Mouse (Mus musculus): Measurements from ENCODE around the gene Ripply3. TPM values are rescaled to one million over a fixed set of nuclear protein-coding genes. Genes with fewer than 3 reads are reported as not detected.
"Not testable (repeated sequence)": the region's sequence is repeated elsewhere in the genome, so short reads cannot be mapped to it uniquely, and the experiment has no call there.

Gene Ripply3
- polyA plus RNA-seq, 1 experiment from 2014 or later: 1.8 TPM

- Histone ChIP-seq H3K27me3 (0 out of 2 replicates have a peak, but pooled peaks cover 4% of the 10 kb centered on the region), H3K4me1 (replicated peaks) (peaks cover 9% of the 10 kb centered on the region), H3K4me2 (no peak overlapping the region), H3K27ac (no peak overlapping the region), H3K4me3 (no peak overlapping the region), H3K9ac (no peak overlapping the region), H3K36me3 (no peaks in the 10 kb centered on the region), H3K9me3 (no peaks in the 10 kb centered on the region)
- ATAC-seq (ENCODE audit: low FRiP score): no peak
- 82% methylated on average over 5 of the region's 5 CpGs for WGBS
Measured at GRCm38 (mm10) chr16:94317752-94318151, 10.5 kb upstream of the Ripply3 start.

- Histone ChIP-seq H3K27ac (no peak overlapping the region), H3K4me1 (replicated peaks) (no peaks in the 10 kb centered on the region), H3K36me3 (no peaks in the 10 kb centered on the region), H3K27me3 (peaks cover 7% of the 10 kb centered on the region; the same call in 1 of the 2 replicates), H3K4me2 (no peak overlapping the region), H3K9ac (no peak overlapping the region), H3K9me3 (no peaks in the 10 kb centered on the region), H3K4me3 (no peak overlapping the region)
- no peak for ATAC-seq (ENCODE audit: low FRiP score)
- 86% methylated on average over 5 of the region's 5 CpGs for WGBS
Measured at GRCm38 (mm10) chr16:94320223-94320622, 8.0 kb upstream of the Ripply3 start.

GRCm38 (mm10) chr16:94323681-94324080 lies 4.5 kb upstream of the Ripply3 start:
- WGBS: 71% methylated on average over 5 of the region's 5 CpGs

GRCm38 (mm10) chr16:94326008-94326407 lies 2.2 kb upstream of the Ripply3 start:
- Histone ChIP-seq H3K4me3 (no peak overlapping the region), H3K36me3 (no peaks in the 10 kb centered on the region), H3K9ac (no peak overlapping the region), H3K9me3 (no peaks in the 10 kb centered on the region), H3K4me2 (no peak overlapping the region), H3K4me1 (replicated peaks) (peaks cover 30% of the 10 kb centered on the region), H3K27ac (no peak overlapping the region), H3K27me3 (peaks cover 48% of the 10 kb centered on the region)
- WGBS: 89% methylated on average over 3 of the region's 3 CpGs
- no peak for ATAC-seq (ENCODE audit: low FRiP score)

More at GRCm38 (mm10) chr16:94323681-94324080, 4.5 kb upstream of the Ripply3 start:
- no peak for ATAC-seq (ENCODE audit: low FRiP score)
- H3K36me3 ChIP-seq: no peaks in the 10 kb centered on the region
- peaks cover 40% of the 10 kb centered on the region for H3K27me3 ChIP-seq
- no peak overlapping the region for H3K4me2 ChIP-seq
- H3K4me1 ChIP-seq (replicated peaks): peaks cover 11% of the 10 kb centered on the region
- no peak overlapping the region for H3K4me3 ChIP-seq
- H3K9me3 ChIP-seq: no peaks in the 10 kb centered on the region
- no peak overlapping the region for H3K27ac ChIP-seq
- H3K9ac ChIP-seq: no peak overlapping the region

GRCm38 (mm10) chr16:94328881-94329867 lies 954 bp downstream of the Ripply3 start:
- WGBS: 8% methylated on average over 25 of the region's 25 CpGs
- peak; percentile 28; the same call in 1 of the 2 replicates for ATAC-seq (ENCODE audit: low FRiP score)
- Histone ChIP-seq H3K4me1 (replicated peaks) (peaks cover 30% of the 10 kb centered on the region), H3K27ac (no peak overlapping the region), H3K27me3 (peaks cover 48% of the 10 kb centered on the region), H3K4me3 (peak overlapping the region; percentile 42), H3K9ac (peak overlapping the region; percentile 51; the same call in 1 of the 2 replicates), H3K4me2 (peak overlapping the region; percentile 56), H3K36me3 (no peaks in the 10 kb centered on the region), H3K9me3 (no peaks in the 10 kb centered on the region)

- WGBS: 55% methylated on average over 5 of the region's 5 CpGs
- peaks cover 30% of the 10 kb centered on the region for H3K4me1 ChIP-seq (replicated peaks)
- H3K27ac ChIP-seq: no peak overlapping the region; the same call in 1 of the 2 replicates
- H3K9ac ChIP-seq: no peak overlapping the region
- no peak overlapping the region for H3K4me3 ChIP-seq
- no peaks in the 10 kb centered on the region for H3K9me3 ChIP-seq
- ATAC-seq (ENCODE audit: low FRiP score): no peak
- H3K36me3 ChIP-seq: no peaks in the 10 kb centered on the region
- peaks cover 45% of the 10 kb centered on the region for H3K27me3 ChIP-seq
- H3K4me2 ChIP-seq: no peak overlapping the region
Measured at GRCm38 (mm10) chr16:94330429-94330828, 2.2 kb downstream of the Ripply3 start.

- Histone ChIP-seq H3K9me3 (no peaks in the 10 kb centered on the region), H3K9ac (no peak overlapping the region), H3K36me3 (no peaks in the 10 kb centered on the region), H3K27me3 (peaks cover 35% of the 10 kb centered on the region), H3K27ac (no peak overlapping the region), H3K4me1 (replicated peaks) (peaks cover 30% of the 10 kb centered on the region), H3K4me3 (no peak overlapping the region), H3K4me2 (no peak overlapping the region)
- no peak for ATAC-seq (ENCODE audit: low FRiP score)
- 82% methylated on average over 9 of the region's 9 CpGs for WGBS
Measured at GRCm38 (mm10) chr16:94331233-94331885, 3.1 kb downstream of the Ripply3 start.

- 65% methylated on average over 5 of the region's 5 CpGs for whole genome bisulfite sequencing
- H3K4me2 ChIP-seq: no peak overlapping the region
- peaks cover 30% of the 10 kb centered on the region for H3K4me1 ChIP-seq (replicated peaks)
- no peak for ATAC-seq (ENCODE audit: low FRiP score)
- peaks cover 30% of the 10 kb centered on the region for H3K27me3 ChIP-seq
- H3K4me3 ChIP-seq: no peak overlapping the region
- no peak overlapping the region for H3K27ac ChIP-seq
- no peak overlapping the region for H3K9ac ChIP-seq
- H3K9me3 ChIP-seq: no peaks in the 10 kb centered on the region
- no peaks in the 10 kb centered on the region for H3K36me3 ChIP-seq
Measured at GRCm38 (mm10) chr16:94331886-94332252, 3.6 kb downstream of the Ripply3 start.

- WGBS: 34% methylated on average over 5 of the region's 5 CpGs
- Histone ChIP-seq H3K4me3 (no peak overlapping the region), H3K27ac (no peak overlapping the region), H3K36me3 (no peaks in the 10 kb centered on the region), H3K4me2 (no peak overlapping the region), H3K9ac (no peak overlapping the region; the same call in 1 of the 2 replicates), H3K4me1 (replicated peaks) (peaks cover 2% of the 10 kb centered on the region), H3K9me3 (no peaks in the 10 kb centered on the region), H3K27me3 (no peaks in the 10 kb centered on the region)
- ATAC-seq (ENCODE audit: low FRiP score): no peak
Measured at GRCm38 (mm10) chr16:94335656-94336055, 7.4 kb downstream of the Ripply3 start.

- H3K4me2 ChIP-seq; H3K9ac ChIP-seq; ATAC-seq (ENCODE audit: low FRiP score); H3K4me1 ChIP-seq (replicated peaks); H3K27ac ChIP-seq; H3K4me3 ChIP-seq; H3K27me3 ChIP-seq; H3K36me3 ChIP-seq; H3K9me3 ChIP-seq: not testable (repeated sequence)
- 92% methylated on average over 22 of the region's 22 CpGs for WGBS
Measured at GRCm38 (mm10) chr16:94339164-94340160, 11.2 kb downstream of the Ripply3 start.

- Histone ChIP-seq H3K9ac (no peak overlapping the region), H3K4me1 (replicated peaks) (peaks cover 11% of the 10 kb centered on the region), H3K4me2 (no peak overlapping the region), H3K9me3 (no peaks in the 10 kb centered on the region), H3K27ac (no peak overlapping the region), H3K36me3 (no peaks in the 10 kb centered on the region), H3K27me3 (no peaks in the 10 kb centered on the region), H3K4me3 (no peak overlapping the region)
- 79% methylated on average over 1 of the region's 1 CpGs for whole genome bisulfite sequencing
- no peak for ATAC-seq (ENCODE audit: low FRiP score)
Measured at GRCm38 (mm10) chr16:94345733-94346132, 17.5 kb downstream of the Ripply3 start.
